Mouse (Mus musculus) liver, embryonic 15.5 days (tissue): ENCODE data around the gene Mapk14. TPM values are rescaled to one million over a fixed set of nuclear protein-coding genes. Genes with fewer than 3 reads are reported as not detected.
"Not testable (repeated sequence)": the region's sequence is repeated elsewhere in the genome, so short reads cannot be mapped to it uniquely, and the experiment has no call there.

Experiments
- ATAC-seq: fragments of 200-750 bp; cut with Nextera tagmentation; 2 replicates; pipeline ENCODE4 v1.8.0; 2017; ENCODE audit warnings: moderate number of reproducible peaks, mild to moderate bottlenecking, moderate library complexity; ENCODE audit not compliant: insufficient read depth
- H3K27ac ChIP-seq: fragments of 300-500 bp; sonication (generic); replicated peaks from 2 replicates; pipeline ENCODE4 v1.5.1; 2015; ENCODE audit warnings: mild to moderate bottlenecking, inconsistent platforms
- H3K27me3 ChIP-seq: fragments of 300-500 bp; sonication (generic); 2 replicates; pipeline ENCODE4 v1.6.1; 2015; ENCODE audit warnings: mild to moderate bottlenecking, inconsistent platforms
- H3K36me3 ChIP-seq: fragments of 300-500 bp; sonication (generic); replicated peaks from 2 replicates; pipeline ENCODE4 v1.6.1; 2015; ENCODE audit warnings: moderate library complexity, mild to moderate bottlenecking, inconsistent platforms
- H3K4me1 ChIP-seq: fragments of 300-500 bp; sonication (generic); replicated peaks from 2 replicates; pipeline ENCODE4 v1.6.1; 2015; ENCODE audit warnings: inconsistent platforms
- H3K4me2 ChIP-seq: fragments of 300-500 bp; sonication (generic); 2 replicates; pipeline ENCODE4 v1.6.1; 2015; ENCODE audit warnings: moderate library complexity, mild to moderate bottlenecking, inconsistent platforms
- H3K4me3 ChIP-seq: fragments of 300-500 bp; sonication (generic); replicated peaks from 2 replicates; pipeline ENCODE4 v1.5.1; 2015; ENCODE audit warnings: mild to moderate bottlenecking, inconsistent platforms
- H3K9ac ChIP-seq: fragments of 300-500 bp; sonication (generic); 2 replicates; pipeline ENCODE4 v1.6.1; 2015; ENCODE audit warnings: moderate library complexity, mild to moderate bottlenecking, inconsistent platforms
- H3K9me3 ChIP-seq: fragments of 300-500 bp; sonication (generic); replicated peaks from 2 replicates; pipeline ENCODE4 v1.6.1; 2016; ENCODE audit warnings: inconsistent platforms
- WGBS: fragments of 180-500 bp; shearing (Covaris S2); methylation state at CpG from one replicate; pipeline ENCODE4 v1.1.7; 2015; ENCODE audit warnings: mixed read lengths; ENCODE audit not compliant: insufficient replicate concordance; 5-methylcytosine and 5-hydroxymethylcytosine counted together
- polyA plus RNA-seq: library from polyadenylated mRNA; unstranded; fragments of >200 nt; fragmentation: Nextera tagmentation; extraction: Ambion mirVana; gene quantifications from 2 replicates; pipeline ENCODE4 v1.2.1, GENCODE M21; 2015

Gene Mapk14
- polyA plus RNA-seq, 1 experiment from 2014 or later = 29.0 TPM

- WGBS = 61% methylated on average over 11 of the region's 11 CpGs
- peaks cover 57% of the 10 kb centered on the region for H3K27me3 ChIP-seq
Measured at GRCm38 (mm10) chr17:28766781-28767515, 75.8 kb downstream of the Mapk14 start.

GRCm38 (mm10) chr17:28769121-28769874, 78.2 kb downstream of the Mapk14 start, which contains the start of gene Mapk13:
Gene Mapk13 (plus strand): TSS chr17:28769297.
- H3K4me3 ChIP-seq = peak within 1 kb of the TSS; percentile 54
- peaks cover 18% of the 10 kb centered on the region for H3K4me1 ChIP-seq
- peak within 1 kb of the TSS; percentile 45; the same call in 1 of the 2 replicates for H3K9ac ChIP-seq
- no peak for ATAC-seq
- H3K27ac ChIP-seq = no peak within 1 kb of the TSS; the same call in 1 of the 2 replicates
- WGBS = 3% methylated on average over 55 of the region's 58 CpGs
- H3K36me3 ChIP-seq = no peaks in the 10 kb centered on the region
- H3K9me3 ChIP-seq = no peaks in the 10 kb centered on the region
- H3K4me2 ChIP-seq = peak within 1 kb of the TSS; percentile 69
- peaks cover 64% of the 10 kb centered on the region for H3K27me3 ChIP-seq

More at GRCm38 (mm10) chr17:28766781-28767515, 75.8 kb downstream of the Mapk14 start:
- Histone ChIP-seq H3K4me1 (peaks cover 18% of the 10 kb centered on the region), H3K9ac (no peak overlapping the region), H3K27ac (no peak overlapping the region), H3K9me3 (no peaks in the 10 kb centered on the region), H3K4me3 (no peak overlapping the region), H3K4me2 (no peak overlapping the region), H3K36me3 (no peaks in the 10 kb centered on the region)
- no peak for ATAC-seq

- no peak overlapping the region; the same call in 1 of the 2 replicates for H3K27ac ChIP-seq
- peaks cover 18% of the 10 kb centered on the region for H3K4me1 ChIP-seq
- 2% methylated on average over 24 of the region's 24 CpGs for WGBS
- peak overlapping the region; percentile 69 for H3K4me2 ChIP-seq
- peak overlapping the region; percentile 54 for H3K4me3 ChIP-seq
- no peaks in the 10 kb centered on the region for H3K9me3 ChIP-seq
- ATAC-seq = no peak
- no peak overlapping the region for H3K9ac ChIP-seq
- no peaks in the 10 kb centered on the region for H3K36me3 ChIP-seq
- H3K27me3 ChIP-seq = peaks cover 64% of the 10 kb centered on the region
Measured at GRCm38 (mm10) chr17:28769875-28770421, 78.8 kb downstream of the Mapk14 start.

GRCm38 (mm10) chr17:28771289-28771688, 80.2 kb downstream of the Mapk14 start:
- Histone ChIP-seq H3K4me2 (no peak overlapping the region), H3K4me1 (peaks cover 18% of the 10 kb centered on the region), H3K9me3 (no peaks in the 10 kb centered on the region), H3K36me3 (no peaks in the 10 kb centered on the region), H3K27ac (no peak overlapping the region), H3K4me3 (no peak overlapping the region), H3K27me3 (peaks cover 61% of the 10 kb centered on the region), H3K9ac (no peak overlapping the region)
- ATAC-seq = no peak
- 69% methylated on average over 5 of the region's 5 CpGs for WGBS

GRCm38 (mm10) chr17:28774303-28774702, 83.2 kb downstream of the Mapk14 start:
- not testable (repeated sequence) for H3K9me3 ChIP-seq, H3K4me2 ChIP-seq, H3K36me3 ChIP-seq, H3K9ac ChIP-seq, H3K27ac ChIP-seq, ATAC-seq, H3K4me3 ChIP-seq
- Histone ChIP-seq H3K4me1 (peaks cover 14% of the 10 kb centered on the region), H3K27me3 (peaks cover 33% of the 10 kb centered on the region)
- 87% methylated on average over 9 of the region's 9 CpGs for WGBS

GRCm38 (mm10) chr17:28775161-28775560, 84.0 kb downstream of the Mapk14 start:
- Histone ChIP-seq H3K27ac (no peak overlapping the region), H3K36me3 (no peaks in the 10 kb centered on the region), H3K27me3 (peaks cover 24% of the 10 kb centered on the region), H3K9me3 (no peaks in the 10 kb centered on the region), H3K4me3 (no peak overlapping the region), H3K4me1 (peaks cover 8% of the 10 kb centered on the region; the same call in 1 of the 2 replicates), H3K9ac (no peak overlapping the region), H3K4me2 (no peak overlapping the region)
- ATAC-seq = no peak
- WGBS = 72% methylated on average over 4 of the region's 4 CpGs

- WGBS = 69% methylated on average over 3 of the region's 3 CpGs
- no peak overlapping the region for H3K4me3 ChIP-seq
- H3K27ac ChIP-seq = no peak overlapping the region
- no peak overlapping the region for H3K9ac ChIP-seq
- H3K36me3 ChIP-seq = no peaks in the 10 kb centered on the region
- H3K27me3 ChIP-seq = peaks cover 8% of the 10 kb centered on the region
- no peaks in the 10 kb centered on the region for H3K9me3 ChIP-seq
- 0 out of 2 replicates have a peak, but pooled peaks cover 6% of the 10 kb centered on the region for H3K4me1 ChIP-seq
- no peak overlapping the region for H3K4me2 ChIP-seq
- no peak for ATAC-seq
Measured at GRCm38 (mm10) chr17:28776817-28777216, 85.7 kb downstream of the Mapk14 start.

GRCm38 (mm10) chr17:28777231-28778005, 86.3 kb downstream of the Mapk14 start:
- H3K27ac ChIP-seq = no peak overlapping the region
- peaks cover 10% of the 10 kb centered on the region; the same call in 1 of the 2 replicates for H3K4me1 ChIP-seq
- H3K9me3 ChIP-seq = no peaks in the 10 kb centered on the region
- no peak for ATAC-seq
- H3K4me2 ChIP-seq = no peak overlapping the region
- H3K27me3 ChIP-seq = peaks cover 2% of the 10 kb centered on the region; the same call in 1 of the 2 replicates
- 75% methylated on average over 16 of the region's 16 CpGs for WGBS
- H3K9ac ChIP-seq = no peak overlapping the region
- H3K4me3 ChIP-seq = no peak overlapping the region
- no peaks in the 10 kb centered on the region for H3K36me3 ChIP-seq

GRCm38 (mm10) chr17:28779735-28780134, 88.6 kb downstream of the Mapk14 start:
- no peak for ATAC-seq
- WGBS = 69% methylated on average over 3 of the region's 3 CpGs
- Histone ChIP-seq H3K27ac (no peak overlapping the region), H3K36me3 (no peaks in the 10 kb centered on the region), H3K9me3 (no peaks in the 10 kb centered on the region), H3K9ac (no peak overlapping the region), H3K4me2 (no peak overlapping the region), H3K4me1 (peaks cover 12% of the 10 kb centered on the region; the same call in 1 of the 2 replicates), H3K27me3 (no peaks in the 10 kb centered on the region; the same call in 1 of the 2 replicates), H3K4me3 (no peak overlapping the region)

- no peaks in the 10 kb centered on the region for H3K36me3 ChIP-seq
- H3K4me2 ChIP-seq = no peak overlapping the region
- no peak overlapping the region for H3K9ac ChIP-seq
- no peak for ATAC-seq
- peaks cover 12% of the 10 kb centered on the region; the same call in 1 of the 2 replicates for H3K4me1 ChIP-seq
- H3K27ac ChIP-seq = no peak overlapping the region
- no peaks in the 10 kb centered on the region for H3K27me3 ChIP-seq
- WGBS = 48% methylated on average over 3 of the region's 3 CpGs
- H3K9me3 ChIP-seq = no peaks in the 10 kb centered on the region
- H3K4me3 ChIP-seq = no peak overlapping the region
Measured at GRCm38 (mm10) chr17:28780836-28781235, 89.7 kb downstream of the Mapk14 start.
